Mouse (Mus musculus) adrenal gland, adult 18-20 months (tissue): ENCODE results near the gene Gmcl1. TPM values are rescaled to one million over a fixed set of nuclear protein-coding genes. Genes with fewer than 3 reads are reported as not detected.

Experiments used
- DNase-seq, 2 experiments: peaks; one replicate each; pipeline ENCODE4 v3.0.0; 2021 to 2022; ENCODE audit warnings: low spot score in 2 of 2
- total RNA-seq, 2 experiments: library from RNA; stranded (reverse); gene quantifications; 1 replicate in 1 of 2; 2 replicates in 1 of 2; pipeline ENCODE4 v1.2.3; 2021

The Gmcl1 gene
- total RNA-seq, 2 experiments from 2014 or later: 11.9 to 17.8 TPM

DNA sequence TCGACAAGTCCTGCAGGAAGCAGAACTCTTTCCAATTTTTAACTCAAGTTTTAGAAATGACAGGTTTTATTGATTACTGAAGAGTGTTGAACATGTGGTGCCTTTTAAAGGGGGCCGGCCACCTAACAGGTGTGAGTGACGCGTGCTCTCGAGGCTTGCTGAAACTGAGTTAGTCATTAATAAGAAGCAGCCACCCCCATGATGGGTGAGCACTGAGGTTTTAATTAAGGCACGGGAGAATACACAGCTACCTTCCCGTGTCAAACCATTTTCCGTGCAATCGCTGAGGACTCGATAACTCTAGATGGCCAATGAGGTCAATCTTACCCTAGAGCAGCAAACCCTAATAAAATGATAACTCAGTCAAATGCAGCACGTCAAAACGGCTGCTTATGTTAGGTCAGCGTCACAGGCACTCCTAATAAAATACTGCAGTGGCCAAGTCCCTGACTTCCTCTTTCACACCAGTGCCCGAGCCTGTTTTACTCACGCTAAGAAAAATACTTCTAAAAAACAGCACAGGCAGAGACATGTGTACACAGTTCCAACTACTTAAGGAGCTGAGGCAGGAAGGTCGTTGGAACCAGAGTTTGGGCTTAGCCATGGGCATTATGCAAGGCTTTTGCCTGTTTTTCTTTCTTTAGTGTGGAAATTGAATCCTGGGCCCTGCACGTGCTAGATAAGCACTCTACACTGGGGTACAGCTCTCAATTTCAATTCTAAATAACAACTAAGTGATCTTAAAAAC lies 67.4 kb downstream of the Gmcl1 start:
- DNase-seq: no peak

DNA sequence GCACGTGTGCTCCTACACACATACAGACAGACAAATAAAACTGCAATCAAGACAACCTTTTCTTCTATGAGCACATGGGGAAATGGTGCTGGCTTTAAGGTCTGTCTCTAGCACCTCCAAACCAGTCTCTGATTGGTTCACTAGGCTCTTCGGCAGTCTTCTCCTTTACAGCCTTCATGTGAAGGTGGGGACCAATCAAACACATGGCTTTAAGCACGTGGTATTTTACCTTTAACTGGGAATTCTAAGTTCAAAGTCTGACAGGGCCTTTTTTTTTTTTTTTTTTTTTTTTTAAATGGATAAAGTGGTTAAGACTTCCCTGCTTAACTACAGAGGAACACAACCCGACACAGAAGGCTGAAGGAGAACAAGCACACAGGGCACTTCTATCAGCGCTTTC lies 68.1 kb downstream of the Gmcl1 start:
- DNase-seq: no peak

DNA sequence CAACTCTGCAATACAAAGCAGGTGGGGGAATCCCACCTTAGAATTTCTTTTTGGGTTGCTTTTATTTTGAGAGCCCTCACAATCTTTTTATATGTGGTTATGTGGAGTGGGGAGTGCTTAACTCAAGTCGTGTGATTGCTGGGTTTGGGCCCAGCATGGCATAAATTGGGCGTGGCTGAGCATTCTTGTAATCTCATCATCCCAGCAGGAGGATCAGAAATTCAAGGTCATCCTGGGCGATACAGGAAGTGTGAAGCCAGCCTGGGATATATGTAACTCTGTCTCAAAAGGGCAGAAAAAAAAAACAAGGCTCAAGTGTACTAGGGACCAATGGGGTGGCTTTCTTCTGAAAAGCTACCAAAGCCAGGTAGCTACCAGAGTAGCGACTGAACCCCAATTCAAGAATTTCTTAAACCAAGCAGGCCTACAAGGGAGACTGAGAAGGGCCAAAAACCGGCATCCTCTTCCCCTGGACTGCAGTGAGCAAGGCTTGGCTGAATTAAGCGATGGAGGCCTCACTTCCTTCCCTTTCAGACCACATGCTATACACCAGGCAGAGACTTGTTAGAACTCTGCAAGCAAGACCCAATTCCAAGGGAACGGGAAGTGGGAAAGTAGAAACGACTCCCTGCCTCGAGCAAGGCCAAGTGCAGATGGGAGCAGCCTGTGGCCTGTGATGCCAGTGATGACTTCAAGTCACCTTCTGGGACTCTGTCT lies 72.9 kb downstream of the Gmcl1 start:
- DNase-seq: no peak

DNA sequence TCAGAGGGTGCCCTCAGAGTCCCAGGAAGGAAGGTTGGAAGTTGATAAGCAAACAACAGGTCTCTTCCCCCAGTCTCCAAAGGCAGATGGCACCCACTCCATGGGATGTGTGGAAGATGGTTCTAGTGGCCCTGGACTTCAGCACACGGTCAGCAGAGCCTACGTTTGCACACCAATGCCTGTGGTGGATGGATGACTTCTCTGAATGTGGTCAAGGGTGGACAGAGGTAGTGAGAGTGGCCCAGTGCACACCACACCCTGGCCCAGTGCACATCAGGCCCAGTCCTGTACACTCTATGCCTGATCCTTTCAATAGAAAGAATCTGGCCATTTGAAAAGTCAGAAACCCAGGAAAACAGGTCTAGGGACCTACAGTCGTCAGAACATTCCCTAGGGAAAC lies 74.7 kb downstream of the Gmcl1 start:
- DNase-seq: no peak

DNA sequence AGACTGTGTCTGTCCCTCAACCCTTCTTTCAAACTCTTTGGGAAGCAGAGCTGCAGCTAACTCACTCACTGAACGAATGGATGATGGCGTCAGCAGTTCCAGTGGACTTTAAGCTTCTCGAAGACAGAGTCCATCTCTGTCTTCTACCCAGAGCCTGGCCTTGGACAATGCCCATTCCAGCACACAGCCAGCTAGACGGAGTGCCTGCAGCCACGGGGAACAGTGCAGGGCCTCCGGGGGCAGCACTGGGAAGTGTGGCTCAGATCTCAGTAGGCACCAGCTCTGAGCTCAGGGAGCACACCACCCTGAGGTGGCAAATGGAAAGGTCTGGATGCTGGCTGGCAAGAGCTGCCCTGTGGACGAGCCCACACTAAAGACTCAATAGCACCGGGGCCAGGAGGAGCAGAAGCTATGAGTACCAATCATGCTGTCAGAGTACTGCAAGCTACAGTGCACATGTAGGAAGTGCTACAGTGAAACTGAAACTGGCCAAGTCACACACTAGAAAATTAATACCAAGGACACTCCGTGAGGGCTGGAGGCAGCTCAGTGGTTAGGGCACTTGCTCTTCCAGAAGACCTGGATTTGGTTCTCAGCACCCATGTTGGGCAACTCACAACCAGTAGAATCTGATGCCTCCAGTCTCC lies 78.8 kb downstream of the Gmcl1 start:
- DNase-seq: no peak

DNA sequence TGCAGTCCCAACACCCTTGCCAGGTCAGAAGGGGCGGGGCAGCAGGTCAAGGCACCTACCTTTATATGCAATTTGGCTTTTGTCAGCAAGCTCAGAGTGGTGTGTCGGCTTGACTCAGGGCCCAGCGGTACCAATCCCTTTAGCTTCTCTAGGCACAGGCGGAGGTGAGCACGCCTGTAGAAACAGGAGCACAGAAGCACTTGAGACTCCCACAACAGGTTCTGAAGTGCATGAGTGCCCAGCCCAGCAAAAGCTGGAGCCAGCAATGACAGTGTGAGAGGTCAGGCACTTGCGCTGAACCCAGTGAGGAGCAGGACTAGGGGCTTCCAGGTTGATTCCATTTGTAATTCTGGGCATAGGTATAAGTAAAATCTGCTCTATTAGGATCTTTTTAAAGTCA lies 80.2 kb downstream of the Gmcl1 start:
- DNase-seq: no peak

DNA sequence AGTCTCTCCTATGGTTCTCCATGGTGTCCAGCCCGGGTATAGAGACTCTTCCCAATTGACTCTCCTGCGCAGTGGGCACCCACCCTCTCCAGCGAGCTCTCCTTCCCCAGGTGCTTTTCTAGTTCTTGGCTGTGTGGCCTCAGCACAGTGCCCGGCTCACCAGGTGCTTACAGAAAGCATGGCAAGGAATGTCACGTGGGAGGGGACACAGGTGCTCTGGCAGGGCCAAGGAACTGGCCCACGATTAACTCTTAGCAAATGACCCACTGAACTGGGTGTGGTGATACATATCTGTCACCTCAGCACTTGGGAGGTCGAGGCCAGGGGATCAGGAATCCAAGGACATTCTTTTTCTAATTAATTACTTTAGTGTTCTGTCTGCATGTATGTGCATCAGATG lies 87.0 kb downstream of the Gmcl1 start:
- DNase-seq: no peak

DNA sequence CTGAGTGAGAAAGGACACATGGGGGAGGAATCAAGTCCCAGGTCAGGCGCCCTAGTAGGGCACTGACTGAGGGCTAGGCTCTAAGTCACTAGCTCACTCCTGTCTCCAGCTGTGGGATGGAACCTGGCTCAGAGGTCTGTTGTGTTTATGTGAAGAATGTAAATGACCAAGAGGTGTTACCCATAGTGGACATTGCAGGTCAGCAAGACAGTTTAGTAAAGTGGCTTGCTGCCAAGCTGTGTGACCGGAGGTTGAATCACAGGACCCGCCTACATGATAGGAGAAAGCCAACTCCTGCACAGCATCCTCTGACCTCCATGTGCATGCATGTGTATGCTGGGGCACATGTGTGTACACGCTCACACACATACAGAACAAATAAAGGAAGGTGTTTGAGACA lies 87.6 kb downstream of the Gmcl1 start:
- no peak for DNase-seq

DNA sequence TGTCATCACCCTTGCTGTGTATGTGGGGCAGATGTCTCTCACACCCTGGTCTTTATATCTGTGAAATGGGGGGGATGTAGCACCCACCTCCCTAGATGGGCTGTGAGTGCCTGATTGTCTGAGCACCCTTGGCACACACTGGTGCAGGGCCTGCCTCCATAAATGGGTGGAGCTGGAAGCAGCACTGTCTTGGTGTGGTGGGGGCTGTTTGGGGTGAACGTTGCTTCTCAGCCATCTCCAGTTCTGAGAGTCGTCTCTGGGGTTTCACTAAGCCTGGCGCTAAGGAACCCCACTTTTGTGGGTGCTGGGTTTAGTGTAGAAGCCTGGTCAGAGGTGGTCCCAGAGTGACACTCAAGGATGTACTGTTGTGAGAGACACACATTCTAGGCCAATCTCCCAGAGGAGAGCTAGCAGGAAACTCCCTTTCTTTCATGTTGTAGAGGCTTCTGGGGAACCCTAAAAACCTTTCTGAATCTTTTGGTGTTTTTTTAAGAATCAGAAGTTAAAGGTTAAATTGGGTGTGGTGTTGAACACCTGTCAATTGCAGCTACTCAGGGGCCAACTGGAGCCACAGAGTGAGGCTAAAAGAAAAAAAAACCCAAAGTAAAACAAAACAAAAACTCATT lies 88.3 kb downstream of the Gmcl1 start:
- DNase-seq: no peak

Other genes starting within 250 kb of the Gmcl1 start
- 100 to 1,000 TPM; 331 to 339 TPM for gene Pcbp1, start 207.1 kb downstream of the Gmcl1 start, total RNA-seq
- gene Asprv1, start 105.2 kb downstream of the Gmcl1 start, total RNA-seq: under 1 TPM in 1 of 2 experiments, not detected in 1; 0.32 TPM
- gene Mxd1, start 64.2 kb downstream of the Gmcl1 start, total RNA-seq: 1 to 10 TPM; 7.2 to 7.5 TPM
- 10 to 100 TPM; 56.5 to 60.9 TPM for gene Snrnp27, start 48.9 kb downstream of the Gmcl1 start, total RNA-seq
- gene Anxa4, start 60.2 kb upstream of the Gmcl1 start, total RNA-seq: 10 to 100 TPM; 76.0 to 82.7 TPM
- gene Aak1, start 116.1 kb upstream of the Gmcl1 start, total RNA-seq: 100 to 1,000 TPM; 104 to 109 TPM